Mouse (Mus musculus) heart, adult 11 months (tissue): Measurements from ENCODE around the gene Col9a2.

Experiments used
- DNase-seq: peaks from one replicate; pipeline ENCODE4 v3.0.0; 2022

The Col9a2 gene

DNA sequence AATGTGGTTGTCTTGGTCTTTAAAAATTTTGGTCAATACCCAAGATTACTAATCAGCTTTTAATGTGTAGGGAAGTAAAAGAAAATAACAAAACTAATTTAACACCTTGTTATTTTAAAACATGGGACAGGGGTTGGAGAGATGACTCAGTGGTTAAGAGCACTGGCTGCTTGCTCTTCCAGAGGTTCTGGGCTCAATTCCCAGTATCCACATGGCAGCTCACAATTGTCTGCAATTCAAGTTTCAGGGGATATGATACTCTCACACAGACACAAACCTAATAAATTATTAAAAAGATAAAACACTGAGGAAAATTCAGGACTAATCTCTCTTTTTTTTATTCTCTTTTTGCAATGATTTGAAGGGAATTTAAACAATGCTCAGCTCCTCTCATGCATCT is 45.3 kb downstream of the Col9a2 start:
- DNase-seq, result no peak

DNA sequence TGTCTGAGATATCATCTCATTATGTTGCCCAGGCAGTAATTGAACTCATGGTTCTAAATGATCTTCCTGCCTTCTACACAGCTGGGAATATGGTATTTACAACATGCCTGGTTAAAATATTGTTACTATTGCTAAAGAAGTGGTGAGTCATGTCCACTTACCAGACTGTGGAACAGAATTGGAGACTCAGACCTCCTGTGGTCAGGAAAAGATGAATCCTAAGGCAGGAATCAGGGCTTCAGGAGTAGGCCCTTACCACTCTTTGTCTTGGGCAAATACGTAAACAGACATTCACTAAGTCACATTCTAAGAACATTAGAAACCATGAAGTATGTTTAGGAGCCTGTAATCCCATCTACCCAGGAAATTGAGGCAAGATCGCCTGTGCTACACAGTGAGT is 49.5 kb downstream of the Col9a2 start:
- no peak for DNase-seq

GRCm38 (mm10) chr4:121090211-121090610 is 51.0 kb downstream of the Col9a2 start:
- peak; percentile 19 for DNase-seq

DNA sequence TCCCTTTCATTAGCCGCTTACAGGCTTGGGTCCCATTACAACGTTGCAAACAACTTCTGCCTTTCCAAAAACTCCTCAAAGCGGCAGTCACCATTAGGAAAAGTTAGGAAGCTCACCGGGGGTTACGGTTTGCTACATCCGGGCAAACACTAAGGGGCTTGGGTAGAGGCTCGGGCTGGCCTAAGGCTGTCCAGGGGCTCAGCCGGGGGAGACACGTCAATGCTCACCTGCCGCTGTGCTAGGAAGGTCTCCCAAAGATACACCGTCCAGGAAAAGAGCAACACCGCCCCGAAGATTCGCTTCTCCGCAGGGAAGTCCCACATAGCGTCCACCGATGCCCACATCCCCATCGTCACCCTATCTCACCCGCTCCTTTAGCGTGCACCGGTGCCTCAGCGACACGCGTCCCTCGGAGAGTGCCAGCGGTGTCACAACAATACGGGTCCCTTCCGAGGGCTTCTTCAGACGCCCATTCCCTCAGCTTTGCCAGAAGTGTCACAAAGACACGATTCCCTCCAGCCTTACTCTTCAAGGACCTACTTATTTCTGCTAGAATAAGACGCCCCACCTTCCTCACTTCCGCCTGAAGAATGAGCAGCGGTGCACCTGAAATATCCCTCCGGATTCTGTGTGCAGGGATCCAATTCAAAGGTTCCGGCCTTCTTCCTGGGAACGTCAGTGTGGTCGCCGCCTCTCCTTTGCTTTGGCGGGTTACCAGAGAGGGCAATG is 58.6 kb downstream of the Col9a2 start, which contains the start of gene Zmpste24:
Gene Zmpste24, minus strand, starts transcription at position 592 of the 729 bp plus-strand sequence.
- DNase-seq, result peak; percentile 97

DNA sequence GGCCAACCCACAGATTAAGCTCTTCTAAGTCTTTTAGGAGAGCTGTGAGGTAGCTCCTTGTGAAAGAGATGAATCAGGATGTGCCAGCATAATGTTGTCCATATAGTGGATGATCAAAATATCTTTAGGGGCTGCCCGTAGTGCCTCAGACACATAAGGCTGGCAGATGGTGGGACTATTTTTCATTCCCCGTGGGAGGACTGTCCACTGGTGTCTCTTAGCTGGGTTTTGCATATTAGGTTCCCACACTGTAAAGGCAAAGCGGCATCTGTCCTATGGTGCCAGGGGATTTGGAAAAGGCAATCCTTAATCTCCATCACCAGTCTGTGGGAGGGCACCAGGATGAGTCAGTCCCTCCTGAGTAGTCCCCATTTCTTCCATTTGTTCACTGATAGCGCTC is 64.1 kb downstream of the Col9a2 start:
- no peak for DNase-seq
